In genomic region chr9:120602839-120603511, GRCm38 (mm10) we compare ENCODE assay signal across 8 mouse cellular contexts. TPM values are rescaled to one million over a fixed set of nuclear protein-coding genes. Genes with fewer than 3 reads are reported as not detected.
DNase-seq lines count a peak whose midpoint lies in the region; ATAC-seq lines count a peak whose summit lies in the region.

No protein-coding gene starts in this region.

- H3K27ac ChIP-seq in embryonic facial prominence, embryonic 14.5 days (replicated peaks; ENCODE audit: low read depth, low read length) = peak overlapping the region; percentile 74
- H3K27ac ChIP-seq in limb, embryonic 13.5 days = peak overlapping the region; percentile 69
- H3K27ac ChIP-seq in midbrain, embryonic 16.5 days (ENCODE audit: low read length) = 0 out of 2 replicates have a peak overlapping the region, but pooled peaks have one; percentile 30

- peaks cover 11% of the 10 kb centered on the region for H3K9me3 ChIP-seq in embryonic facial prominence, embryonic 14.5 days (ENCODE audit: control insufficient read depth, low read length)
- peaks cover 8% of the 10 kb centered on the region for H3K9me3 ChIP-seq in limb, embryonic 13.5 days
- peaks cover 4% of the 10 kb centered on the region; the same call in 1 of the 2 replicates for H3K9me3 ChIP-seq in midbrain, embryonic 16.5 days (replicated peaks; ENCODE audit: control insufficient read depth, low read length, poor library complexity, severe bottlenecking)

- H3K36me3 ChIP-seq in embryonic facial prominence, embryonic 14.5 days (ENCODE audit: control insufficient read depth, insufficient read depth, low read length) = no peaks in the 10 kb centered on the region
- 0 out of 2 replicates have a peak, but pooled peaks cover 4% of the 10 kb centered on the region for H3K36me3 ChIP-seq in limb, embryonic 13.5 days
- H3K36me3 ChIP-seq in midbrain, embryonic 16.5 days (ENCODE audit: control insufficient read depth, insufficient read depth, low read length) = no peaks in the 10 kb centered on the region

- peaks cover 27% of the 10 kb centered on the region for H3K4me1 ChIP-seq in embryonic facial prominence, embryonic 14.5 days (ENCODE audit: control insufficient read depth, insufficient read depth, low read length)
- H3K4me1 ChIP-seq in limb, embryonic 13.5 days = peaks cover 31% of the 10 kb centered on the region
- peaks cover 20% of the 10 kb centered on the region for H3K4me1 ChIP-seq in midbrain, embryonic 16.5 days (ENCODE audit: control insufficient read depth, insufficient read depth, low read length)

- WGBS in embryonic facial prominence, embryonic 14.5 days = 2% methylated on average over 22 of the region's 23 CpGs
- WGBS in limb, embryonic 13.5 days = 2% methylated on average over 23 of the region's 23 CpGs
- 1% methylated on average over 23 of the region's 23 CpGs for WGBS in midbrain, embryonic 16.5 days

- H3K4me2 ChIP-seq in embryonic facial prominence, embryonic 14.5 days (ENCODE audit: low read depth, low read length) = peak overlapping the region; percentile 44
- H3K4me2 ChIP-seq in limb, embryonic 13.5 days (replicated peaks) = peak overlapping the region; percentile 61
- peak overlapping the region; percentile 48 for H3K4me2 ChIP-seq in midbrain, embryonic 16.5 days (ENCODE audit: low read length)

- H3K27me3 ChIP-seq in embryonic facial prominence, embryonic 14.5 days (replicated peaks; ENCODE audit: control insufficient read depth, insufficient read depth, low read length) = no peaks in the 10 kb centered on the region
- H3K27me3 ChIP-seq in limb, embryonic 13.5 days = no peaks in the 10 kb centered on the region
- H3K27me3 ChIP-seq in midbrain, embryonic 16.5 days (ENCODE audit: control insufficient read depth, insufficient read depth, low read depth, low read length) = no peaks in the 10 kb centered on the region

- peak; percentile 73 for DNase-seq in 3134 (ENCODE audit: extremely low read depth, insufficient read length, low spot score)
- peak; percentile 89 to 93 for DNase-seq in adrenal gland, postnatal 36 days
- peak; percentile 90 for DNase-seq in embryonic facial prominence, embryonic 14.5 days (ENCODE audit: low spot score)
- peak; percentile 91 for DNase-seq in heart, adult 8-10 months (ENCODE audit: low spot score)
- peak; percentile 78 to 92 for DNase-seq in kidney, adult 8-10 months
- peak; percentile 64 to 78 for DNase-seq in spleen, postnatal 10 days (ENCODE audit: low spot score in 2 of 2)

- peak overlapping the region; percentile 14 for H3K4me3 ChIP-seq in embryonic facial prominence, embryonic 14.5 days (ENCODE audit: low read depth, low read length)
- H3K4me3 ChIP-seq in limb, embryonic 13.5 days = peak overlapping the region; percentile 29
- no peak overlapping the region for H3K4me3 ChIP-seq in midbrain, embryonic 16.5 days (ENCODE audit: low read depth, low read length)

- H3K9ac ChIP-seq in embryonic facial prominence, embryonic 14.5 days (ENCODE audit: low read depth, low read length) = peak overlapping the region; percentile 57
- peak overlapping the region; percentile 52 for H3K9ac ChIP-seq in limb, embryonic 13.5 days
- peak overlapping the region; percentile 15; the same call in 1 of the 2 replicates for H3K9ac ChIP-seq in midbrain, embryonic 16.5 days (ENCODE audit: low read depth, low read length)

- peak; percentile 88 for ATAC-seq in embryonic facial prominence, embryonic 14.5 days (ENCODE audit: low read depth)
- peak; percentile 87 for ATAC-seq in limb, embryonic 13.5 days (ENCODE audit: low FRiP score, low read depth)
- peak; percentile 89 for ATAC-seq in midbrain, embryonic 16.5 days

RNA-seq across cellular contexts. Expression of gene Rpl14, which starts 31.7 kb away (rescaled TPM):
- 100 to 1,000 TPM; 522 to 541 TPM for total RNA-seq in adrenal gland, postnatal 36 days (2021)
- polyA plus RNA-seq in embryonic facial prominence, embryonic 14.5 days (2014; fragmentation: Nextera tagmentation; extraction: Ambion mirVana) = 992 and 1,026 TPM in 2 replicates
- total RNA-seq in heart, adult 8-10 months (2022) = 100 to 1,000 TPM; 266 to 316 (median 288) TPM
- 791 and 827 TPM in 2 replicates for polyA plus RNA-seq in limb, embryonic 13.5 days (2015; fragmentation: Nextera tagmentation; extraction: Ambion mirVana)
- 391 and 407 TPM in 2 replicates for polyA plus RNA-seq in midbrain, embryonic 16.5 days (2015; fragmentation: Nextera tagmentation; extraction: Ambion mirVana)
